Mouse (Mus musculus) G1E-ER4 (cell line): ENCODE measurements around the gene Ifitm10. TPM values are rescaled to one million over a fixed set of nuclear protein-coding genes. Genes with fewer than 3 reads are reported as not detected.
A peak's percentile ranks its signal among the peaks of the same experiment; 100 is the strongest.

ENCODE experiments used
- GATA1 ChIP-seq: IDR thresholded peaks from one replicate; pipeline ENCODE4 v1.8.0; 2012; ENCODE audit warnings: low read length, inconsistent platforms
- polyA plus RNA-seq: library from polyadenylated mRNA; stranded (reverse); fragments of >175 nt; gene quantifications from 2 replicates; pipeline ENCODE4 v1.2.3, GENCODE M21; 2012

The Ifitm10 gene
- polyA plus RNA-seq: 0.06 TPM in 1 of 2 replicates, not detected in the other

DNA sequence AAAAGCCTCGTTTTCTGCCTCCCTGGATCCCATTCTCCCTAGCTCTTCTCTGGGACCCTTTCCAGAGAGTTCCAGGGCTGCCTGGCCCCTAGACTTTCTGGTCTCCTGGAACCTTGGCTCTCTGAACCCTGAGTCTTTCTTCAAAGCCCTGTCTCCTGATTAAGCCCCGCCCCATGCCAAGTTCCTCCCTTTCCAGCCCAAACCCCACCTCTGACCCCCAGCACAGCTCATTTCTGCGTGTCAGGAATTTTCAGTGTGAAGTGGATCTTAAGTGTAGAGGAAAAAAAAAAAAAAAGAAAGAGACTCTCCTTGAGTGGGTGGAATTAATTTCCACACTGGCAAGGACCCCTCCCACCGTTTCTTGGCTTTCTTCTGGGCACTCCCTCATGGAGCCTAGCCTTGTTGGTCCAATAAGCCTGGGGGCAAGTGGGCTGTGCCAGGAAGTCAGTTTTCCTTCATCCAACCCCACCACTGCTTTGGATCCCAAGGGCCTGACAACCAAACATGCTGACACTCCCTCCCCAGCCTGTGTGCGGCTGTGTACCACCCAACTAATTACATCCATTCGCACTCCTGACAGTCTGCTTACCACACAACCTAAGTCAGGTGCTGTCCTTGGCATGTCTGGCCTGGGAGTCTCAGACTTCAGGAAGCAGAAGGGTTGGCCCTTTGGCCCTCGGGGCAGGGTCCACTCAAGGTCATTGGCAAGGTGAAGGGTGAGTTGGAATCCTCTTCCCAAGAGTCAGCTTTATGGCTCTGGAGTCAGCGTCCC lies at the start of gene Ifitm10:
Gene Ifitm10 (minus strand): TSS at position 113 of the 772 bp plus-strand sequence.
- TF ChIP-seq GATA1: no peak

DNA sequence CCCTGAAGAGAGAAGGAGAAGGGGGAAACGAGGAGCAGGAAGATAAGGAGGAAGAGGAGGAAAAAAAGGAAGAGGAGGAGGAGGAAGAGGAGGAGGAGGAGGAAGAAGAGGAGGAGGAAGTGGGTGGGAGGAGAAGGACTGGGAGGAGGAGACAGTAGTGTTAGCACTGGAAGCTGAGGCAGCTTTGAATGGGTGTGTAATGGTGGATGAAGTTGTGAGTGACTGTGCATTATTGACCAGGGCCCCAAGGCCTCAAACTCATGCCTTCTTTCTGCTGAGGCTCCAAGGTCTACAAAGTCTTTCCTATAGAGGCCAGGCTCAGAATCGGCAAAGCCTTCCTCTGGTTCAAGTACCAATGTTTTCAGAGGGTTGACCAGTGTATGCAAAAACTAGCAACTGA lies 48.3 kb upstream of the Ifitm10 start:
- TF ChIP-seq GATA1: no peak

DNA sequence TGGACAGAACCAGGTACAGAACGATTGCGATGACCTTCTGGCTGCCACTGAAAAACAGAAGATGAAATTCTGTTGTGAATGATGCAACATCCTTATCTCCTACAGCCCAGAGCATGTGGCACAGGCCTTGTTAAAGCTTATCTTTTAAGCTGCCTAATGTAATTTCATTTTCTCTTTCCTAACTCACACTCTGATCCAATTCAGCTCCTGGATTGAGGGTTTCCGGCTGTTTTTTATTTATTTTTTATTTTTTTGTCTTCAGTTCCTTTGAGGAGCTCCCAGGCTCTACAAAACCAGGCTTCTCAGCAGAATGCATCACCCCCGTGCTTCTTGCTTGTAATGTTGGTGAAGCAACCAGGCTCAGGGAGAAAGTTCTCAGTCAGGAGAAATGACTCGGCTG lies 46.3 kb upstream of the Ifitm10 start:
- peak; percentile 82 for TF ChIP-seq GATA1

DNA sequence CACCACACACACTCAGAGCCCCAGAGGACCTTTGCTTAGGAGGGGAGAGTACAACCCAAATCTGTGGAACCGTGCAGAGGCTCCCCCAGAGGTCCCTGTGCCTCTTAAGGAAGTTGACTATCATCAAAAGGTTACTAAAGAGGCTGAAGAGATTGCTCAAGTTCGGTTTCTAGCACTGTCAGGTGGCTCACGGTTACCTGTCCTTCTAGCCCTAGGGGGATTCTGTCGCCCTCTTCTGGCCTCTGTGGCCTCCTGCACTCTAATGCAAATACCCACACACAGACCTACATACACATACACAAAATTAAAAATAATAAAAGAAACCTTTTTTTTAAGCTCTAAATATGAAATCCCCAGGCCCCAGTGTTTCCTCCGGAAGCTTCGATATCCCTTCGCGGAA lies 45.1 kb upstream of the Ifitm10 start:
- TF ChIP-seq GATA1: no peak

DNA sequence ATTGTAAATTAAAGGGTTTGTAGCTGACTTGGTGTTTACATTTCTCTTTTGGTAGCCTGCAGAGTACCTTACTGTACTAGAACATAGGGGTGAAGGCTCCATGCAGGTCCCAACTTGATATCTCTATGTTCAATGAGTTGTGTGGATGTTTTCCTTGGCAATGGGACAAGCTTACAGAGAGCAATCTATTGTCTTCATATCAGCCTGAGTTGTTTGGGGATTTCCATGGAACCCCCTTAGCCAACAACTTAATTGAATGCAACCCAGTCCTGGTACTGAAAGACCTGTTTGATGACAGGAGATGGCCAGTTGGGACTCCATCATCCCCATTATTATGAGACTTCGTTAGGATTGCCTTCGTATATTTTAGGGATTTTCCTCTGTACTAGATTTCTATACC lies 44.5 kb upstream of the Ifitm10 start:
- no peak for TF ChIP-seq GATA1

DNA sequence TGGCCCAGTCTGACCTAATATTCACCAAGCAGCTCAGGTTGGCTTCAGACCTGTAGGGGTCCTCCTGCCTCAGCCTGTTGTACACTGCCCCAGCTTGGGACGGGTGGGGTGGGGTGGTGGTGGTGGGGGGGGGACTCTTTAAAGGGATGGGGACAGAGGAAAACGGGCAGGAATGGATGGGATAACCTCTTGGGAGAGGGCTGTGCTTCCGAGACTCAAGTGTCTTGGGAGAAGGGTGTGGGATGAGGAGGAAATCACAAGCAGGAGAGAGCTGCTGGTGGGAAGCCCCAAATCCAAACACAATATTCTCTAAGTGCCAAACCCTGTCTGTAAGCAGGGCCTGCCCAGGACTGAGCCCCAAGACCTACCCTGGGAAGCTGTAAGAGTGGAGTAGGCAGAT lies 42.7 kb upstream of the Ifitm10 start:
- TF ChIP-seq GATA1: no peak

DNA sequence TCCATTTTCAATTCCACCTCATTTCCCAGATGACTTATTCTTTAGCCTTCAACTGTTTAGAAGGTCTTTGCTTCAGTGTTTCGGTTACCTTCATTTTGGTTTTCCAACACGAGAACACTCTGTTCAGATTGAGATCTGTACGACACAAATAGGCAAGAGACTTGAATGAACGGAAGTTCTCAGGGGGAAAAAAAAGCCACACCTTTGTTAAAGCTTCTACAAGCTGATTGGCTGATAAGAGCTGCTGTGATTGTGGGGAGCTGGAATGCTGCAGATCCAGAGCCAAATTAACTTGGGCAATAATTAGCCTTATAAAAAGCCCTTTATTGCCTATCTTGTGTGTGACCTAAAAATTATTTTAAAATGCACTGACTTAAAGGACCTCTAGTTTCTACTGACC lies 41.8 kb upstream of the Ifitm10 start:
- TF ChIP-seq GATA1: no peak

DNA sequence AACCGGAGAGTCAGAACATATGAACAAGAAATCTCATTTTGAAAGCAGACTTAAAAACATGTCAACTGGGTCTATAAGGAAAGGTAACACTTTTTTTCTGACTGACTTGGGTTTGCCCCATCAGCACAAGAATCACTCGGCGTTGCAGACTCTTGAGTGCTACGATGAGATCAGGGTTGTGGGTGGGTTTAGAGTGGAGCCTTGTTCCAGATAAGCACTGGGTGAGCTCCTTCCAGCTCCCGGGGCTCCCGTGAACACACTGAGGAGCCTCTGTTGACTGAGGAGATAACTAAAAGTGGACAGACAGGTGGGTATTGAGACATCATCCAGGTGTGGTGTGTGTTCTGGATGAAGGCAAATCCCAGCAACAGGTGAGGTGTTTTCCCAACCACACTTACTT lies 39.7 kb upstream of the Ifitm10 start:
- no peak for TF ChIP-seq GATA1

DNA sequence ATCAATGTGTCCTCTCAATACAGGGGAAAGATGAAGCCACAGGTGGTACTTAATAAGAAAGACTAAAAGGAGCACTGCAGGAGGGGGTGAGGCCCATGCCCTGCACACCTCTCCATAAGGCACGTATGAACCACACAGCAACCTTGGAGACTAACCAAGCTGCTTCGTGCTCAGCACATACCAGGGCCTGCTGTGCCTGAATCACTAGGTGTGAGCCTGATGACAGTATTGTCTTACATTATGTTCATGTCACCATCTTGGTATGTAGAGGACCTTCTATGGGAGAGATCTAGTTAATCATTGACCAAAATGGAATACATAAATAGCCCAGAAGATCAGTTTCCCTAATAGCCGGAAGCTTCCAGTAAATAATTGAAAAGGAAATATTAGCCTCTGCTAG lies 36.0 kb upstream of the Ifitm10 start:
- no peak for TF ChIP-seq GATA1

DNA sequence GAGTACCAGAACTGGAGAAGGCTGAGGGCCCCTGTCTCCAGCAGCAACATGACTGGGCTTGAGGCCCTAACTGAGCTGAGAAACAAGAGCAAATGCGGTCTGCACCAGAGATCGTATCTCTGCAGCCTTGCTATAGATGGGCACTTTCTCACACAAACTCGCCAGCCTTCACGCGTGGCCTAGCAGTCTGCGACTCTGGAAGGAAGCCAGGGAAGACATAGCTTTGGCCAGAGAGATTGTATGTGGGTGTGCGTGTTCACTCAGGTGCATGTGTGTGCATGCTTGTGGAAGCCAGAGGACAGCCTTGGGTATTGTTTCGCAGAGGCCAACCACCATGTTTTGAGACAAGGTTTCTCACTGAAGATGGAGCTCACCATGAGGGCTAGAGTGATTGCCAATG lies 35.1 kb upstream of the Ifitm10 start:
- TF ChIP-seq GATA1: no peak

DNA sequence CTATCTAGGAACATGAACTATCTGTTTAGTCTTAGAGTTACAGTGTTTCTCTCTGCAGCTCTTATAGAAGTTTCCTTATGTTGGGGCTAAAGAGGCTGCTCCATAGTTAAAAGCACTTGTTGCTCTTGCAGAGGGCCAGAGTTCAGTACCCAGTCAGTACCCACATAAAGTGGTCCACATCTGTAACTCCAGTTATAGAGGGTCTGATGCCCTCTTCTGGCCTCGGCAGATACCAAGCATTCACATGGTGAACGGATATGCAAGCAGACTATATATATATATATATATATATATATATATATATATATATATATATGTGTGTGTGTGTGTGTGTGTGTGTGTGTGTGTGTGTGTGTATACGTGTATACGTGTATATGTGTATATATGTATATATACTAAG lies 34.4 kb upstream of the Ifitm10 start:
- TF ChIP-seq GATA1: no peak

DNA sequence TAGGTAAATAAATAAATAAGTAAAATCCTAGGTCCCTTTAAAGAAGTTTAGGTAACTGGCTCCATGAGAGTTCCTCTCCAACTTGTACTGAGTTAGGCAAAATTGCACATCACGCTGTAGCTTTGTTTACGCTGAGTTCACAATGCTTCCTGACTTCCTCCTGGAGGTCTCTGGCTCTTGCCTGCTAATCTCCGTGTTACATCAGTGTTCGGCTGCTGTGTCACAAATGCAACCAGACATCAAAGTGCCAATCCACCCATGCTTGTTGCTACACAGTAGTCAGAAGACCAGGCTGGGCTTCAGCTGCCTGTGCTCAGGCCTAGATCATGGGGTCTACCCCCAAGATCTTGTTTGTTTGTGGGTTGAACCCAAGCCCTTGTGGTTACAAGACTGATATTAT lies 30.0 kb upstream of the Ifitm10 start:
- no peak for TF ChIP-seq GATA1

DNA sequence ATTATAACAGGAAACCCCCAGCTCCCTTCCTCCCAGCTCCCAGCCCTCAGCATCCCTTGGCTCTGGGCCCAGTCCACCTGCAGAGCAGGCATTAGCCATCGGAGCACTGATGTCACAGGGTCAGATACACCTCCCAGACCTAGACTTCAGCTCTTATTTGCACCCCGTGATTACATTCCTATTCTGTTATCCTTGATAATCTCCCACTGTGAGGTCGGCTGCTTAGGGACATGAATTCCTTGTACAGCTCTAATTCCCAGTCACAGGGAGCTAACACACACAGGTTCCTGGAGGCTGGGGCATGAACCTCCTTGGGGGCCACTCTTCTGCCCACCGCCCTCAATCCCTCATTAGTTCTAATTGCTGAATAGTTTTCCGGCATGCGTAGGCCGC lies 27.2 kb upstream of the Ifitm10 start:
- no peak for TF ChIP-seq GATA1

DNA sequence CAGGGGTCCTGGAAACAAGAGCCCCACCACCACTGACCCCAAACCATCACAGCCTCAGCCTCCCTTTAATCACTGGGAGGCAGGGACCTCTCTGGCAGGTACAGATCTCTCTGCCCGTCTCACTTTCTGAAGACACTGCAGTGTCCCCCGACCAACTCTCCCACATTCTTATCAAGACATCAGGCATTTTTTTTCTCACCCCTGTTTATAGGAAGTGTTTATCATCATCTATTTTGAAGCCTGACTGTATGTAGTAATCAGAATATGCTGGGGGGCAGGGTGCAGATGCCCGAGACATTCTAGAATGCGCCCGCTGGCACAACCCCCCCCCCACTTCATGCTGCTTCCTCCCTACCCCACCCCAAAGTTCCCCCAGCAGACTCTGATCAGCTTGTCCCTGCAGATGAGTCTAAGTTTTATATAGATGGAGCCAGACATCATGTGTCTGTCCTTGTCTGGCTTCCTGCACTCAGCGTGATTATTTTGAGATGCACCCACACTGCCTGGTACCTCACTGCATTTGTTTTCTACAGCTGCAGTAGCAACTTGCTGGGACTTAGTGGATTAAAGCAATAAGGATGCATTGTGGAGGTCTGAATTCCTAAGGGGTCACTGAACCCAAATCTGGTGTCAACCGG lies 26.7 kb upstream of the Ifitm10 start:
- no peak for TF ChIP-seq GATA1

DNA sequence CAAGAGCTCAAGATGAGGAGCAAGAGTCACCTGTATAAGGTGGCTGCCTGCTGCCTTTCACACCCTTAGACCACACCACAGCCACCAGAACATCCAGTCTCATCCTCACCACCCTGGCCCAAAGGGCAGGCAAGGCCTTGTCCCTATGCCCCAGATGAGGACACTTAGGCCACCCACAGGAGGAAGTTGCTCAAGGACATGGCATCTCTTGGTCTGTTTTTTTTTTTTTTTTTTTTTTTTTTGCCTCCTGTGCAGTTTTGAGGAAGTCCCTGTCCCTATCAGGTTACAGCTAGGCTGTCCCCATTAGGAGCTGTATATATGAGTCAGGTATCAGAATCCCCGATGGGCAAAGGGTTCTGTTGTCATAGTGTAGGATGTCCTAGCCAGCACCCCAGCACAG lies 25.7 kb upstream of the Ifitm10 start:
- no peak for TF ChIP-seq GATA1

DNA sequence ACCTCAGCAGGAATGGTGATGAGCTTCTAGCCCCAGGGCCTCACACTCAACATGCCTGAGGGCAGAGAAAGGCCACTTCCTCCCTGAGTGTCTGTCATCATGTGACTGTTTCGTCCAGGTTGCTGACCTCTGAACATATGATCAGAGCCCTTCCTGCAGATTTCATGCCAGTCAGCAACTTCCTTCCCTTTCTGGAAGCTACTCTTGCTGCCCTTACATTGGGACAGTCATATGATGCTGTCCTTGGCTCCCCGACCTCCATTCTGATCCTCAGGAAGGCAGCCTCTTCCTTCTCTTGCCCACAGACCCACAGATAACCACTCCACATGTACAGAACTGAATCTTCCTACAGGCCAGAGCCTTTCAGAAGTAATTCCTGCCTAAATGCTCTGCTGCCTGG lies 24.5 kb upstream of the Ifitm10 start:
- no peak for TF ChIP-seq GATA1

DNA sequence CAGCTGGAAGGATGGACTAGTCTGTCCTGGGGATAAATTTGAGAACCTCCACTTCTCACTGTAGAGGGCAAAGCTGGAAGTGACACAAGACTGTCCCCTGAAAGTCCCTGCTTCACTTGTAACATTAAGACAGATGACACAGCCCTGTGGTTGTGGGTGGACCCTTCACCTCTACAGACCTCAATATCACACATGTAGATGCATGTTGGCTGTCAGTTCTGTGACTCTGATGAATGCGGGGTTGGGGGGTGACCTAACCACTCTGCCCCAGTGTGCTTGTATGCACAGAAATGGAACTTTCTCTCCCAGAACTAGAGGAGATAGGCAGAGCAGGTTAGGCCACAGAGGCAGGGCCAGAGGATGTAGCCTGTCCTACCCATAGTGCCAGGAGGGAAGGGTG lies 23.1 kb upstream of the Ifitm10 start:
- no peak for TF ChIP-seq GATA1

DNA sequence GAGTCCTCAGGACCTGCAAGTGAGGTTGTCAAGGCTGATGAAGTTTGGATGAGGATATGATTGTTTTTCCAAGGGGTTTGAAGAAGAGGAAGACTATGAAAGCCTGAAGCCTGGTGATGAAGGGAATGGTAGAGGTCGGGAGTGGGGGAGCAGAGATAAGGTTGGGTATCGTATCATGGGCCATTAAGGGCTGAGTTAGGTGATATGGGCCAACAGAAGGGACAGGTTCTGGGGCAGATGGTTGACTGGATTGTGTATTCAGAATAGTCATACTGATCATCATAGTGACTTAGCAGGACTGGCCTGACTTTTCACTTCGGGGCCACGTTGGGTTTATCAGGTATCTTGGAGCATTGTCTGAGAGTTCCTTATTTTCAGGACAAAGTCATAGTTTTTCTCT lies 21.9 kb upstream of the Ifitm10 start:
- TF ChIP-seq GATA1: no peak
